Mouse (Mus musculus) liver, embryonic 16.5 days (tissue): ENCODE data around the gene Casp9. TPM values are rescaled to one million over a fixed set of nuclear protein-coding genes. Genes with fewer than 3 reads are reported as not detected.

Experiments
- ATAC-seq: fragments of 200-750 bp; cut with Nextera tagmentation; 2 replicates; pipeline ENCODE4 v1.8.0; 2017; ENCODE audit warnings: low read depth, mild to moderate bottlenecking, moderate number of reproducible peaks, moderate library complexity
- H3K27ac ChIP-seq: fragments of 300-500 bp; sonication (generic); 2 replicates; pipeline ENCODE4 v1.5.1; 2014; ENCODE audit warnings: mild to moderate bottlenecking, low read length
- H3K27me3 ChIP-seq: fragments of 300-500 bp; sonication (generic); 2 replicates; pipeline ENCODE4 v1.6.1; 2014; ENCODE audit warnings: low read depth, low read length, mixed read lengths; ENCODE audit not compliant: control insufficient read depth, insufficient read depth
- H3K36me3 ChIP-seq: fragments of 300-500 bp; sonication (generic); 2 replicates; pipeline ENCODE4 v1.6.1; 2014; ENCODE audit warnings: mild to moderate bottlenecking; ENCODE audit not compliant: control insufficient read depth, insufficient read depth
- H3K4me1 ChIP-seq: fragments of 300-500 bp; sonication (generic); 2 replicates; pipeline ENCODE4 v1.6.1; 2014; ENCODE audit warnings: low read depth, low read length, mixed read lengths; ENCODE audit not compliant: control insufficient read depth
- H3K4me2 ChIP-seq: fragments of 300-500 bp; sonication (generic); 2 replicates; pipeline ENCODE4 v1.6.1; 2014; ENCODE audit warnings: low read depth, low read length, mixed read lengths
- H3K4me3 ChIP-seq: fragments of 300-500 bp; sonication (generic); 2 replicates; pipeline ENCODE4 v1.5.1; 2014; ENCODE audit warnings: low read depth, mild to moderate bottlenecking, low read length
- H3K9ac ChIP-seq: fragments of 300-500 bp; sonication (generic); 2 replicates; pipeline ENCODE4 v1.6.1; 2014; ENCODE audit warnings: low read depth, low read length
- H3K9me3 ChIP-seq: fragments of 300-500 bp; sonication (generic); replicated peaks from 2 replicates; pipeline ENCODE4 v1.6.1; 2016; ENCODE audit warnings: low read length; ENCODE audit not compliant: control insufficient read depth
- WGBS: fragments of 180-500 bp; shearing (Covaris S2); extraction: QIAGEN DNeasy Blood & Tissue Kit; methylation state at CpG from one replicate; pipeline ENCODE4 v1.1.7; 2014; ENCODE audit not compliant: insufficient replicate concordance; 5-methylcytosine and 5-hydroxymethylcytosine counted together
- polyA plus RNA-seq: library from polyadenylated mRNA; unstranded; fragments of >200 nt; fragmentation: Nextera tagmentation; extraction: Ambion mirVana; gene quantifications from 2 replicates; pipeline ENCODE4 v1.2.1, GENCODE M21; 2015

The Casp9 gene
- polyA plus RNA-seq, 1 experiment from 2014 or later: 9.5 TPM

GRCm38 (mm10) chr4:141804105-141804504, 10.7 kb downstream of the Casp9 start:
- H3K36me3 ChIP-seq: peaks cover 45% of the 10 kb centered on the region
- no peaks in the 10 kb centered on the region for H3K4me1 ChIP-seq

DNA sequence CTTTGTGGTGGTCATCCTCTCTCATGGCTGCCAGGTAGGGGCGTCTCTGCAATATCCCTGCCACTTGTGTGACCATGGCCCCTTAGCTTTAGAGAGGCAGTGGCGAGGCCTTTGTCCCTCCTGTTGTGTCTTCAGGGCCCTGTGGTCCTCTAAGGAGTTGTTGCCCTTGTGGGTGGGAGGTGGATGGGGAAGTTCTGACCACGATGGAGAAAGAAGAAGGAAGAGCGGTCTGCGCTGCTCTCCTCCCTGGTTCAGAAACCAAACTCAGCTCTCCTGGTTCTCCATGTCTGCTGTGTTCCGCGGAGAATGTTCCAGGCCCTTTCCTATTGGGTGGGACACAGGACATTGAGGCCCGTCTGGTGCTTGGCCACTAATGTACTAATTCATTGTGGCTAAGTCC, 12.5 kb downstream of the Casp9 start:
- Histone ChIP-seq H3K9me3 (no peaks in the 10 kb centered on the region), H3K4me3 (no peak overlapping the region), H3K4me2 (no peak overlapping the region), H3K9ac (no peak overlapping the region), H3K27me3 (no peaks in the 10 kb centered on the region), H3K36me3 (peaks cover 61% of the 10 kb centered on the region), H3K4me1 (no peaks in the 10 kb centered on the region), H3K27ac (no peak overlapping the region)
- WGBS: 71% methylated on average over 8 of the region's 8 CpGs
- no peak for ATAC-seq

More at GRCm38 (mm10) chr4:141804105-141804504, 10.7 kb downstream of the Casp9 start:
- ATAC-seq: no peak; the same call in 1 of the 2 replicates
- no peak overlapping the region for H3K4me3 ChIP-seq
- no peak overlapping the region for H3K4me2 ChIP-seq
- no peak overlapping the region for H3K9ac ChIP-seq
- H3K9me3 ChIP-seq: no peaks in the 10 kb centered on the region
- H3K27ac ChIP-seq: no peak overlapping the region
- WGBS: 69% methylated on average over 4 of the region's 4 CpGs
- H3K27me3 ChIP-seq: no peaks in the 10 kb centered on the region

GRCm38 (mm10) chr4:141809850-141810464, 16.5 kb downstream of the Casp9 start:
- Histone ChIP-seq H3K36me3 (peaks cover 67% of the 10 kb centered on the region), H3K9me3 (no peaks in the 10 kb centered on the region)

GRCm38 (mm10) chr4:141810975-141811374, 17.6 kb downstream of the Casp9 start:
- no peak overlapping the region for H3K4me2 ChIP-seq
- ATAC-seq: no peak
- no peaks in the 10 kb centered on the region for H3K27me3 ChIP-seq
- WGBS: 90% methylated on average over 2 of the region's 2 CpGs
- H3K27ac ChIP-seq: no peak overlapping the region
- H3K4me1 ChIP-seq: no peaks in the 10 kb centered on the region
- H3K4me3 ChIP-seq: no peak overlapping the region
- H3K9me3 ChIP-seq: no peaks in the 10 kb centered on the region
- no peak overlapping the region for H3K9ac ChIP-seq
- H3K36me3 ChIP-seq: peaks cover 57% of the 10 kb centered on the region

More at GRCm38 (mm10) chr4:141809850-141810464, 16.5 kb downstream of the Casp9 start:
- H3K4me1 ChIP-seq: no peaks in the 10 kb centered on the region
- H3K27me3 ChIP-seq: no peaks in the 10 kb centered on the region
- 72% methylated on average over 8 of the region's 8 CpGs for WGBS
- no peak overlapping the region for H3K27ac ChIP-seq
- H3K4me3 ChIP-seq: no peak overlapping the region
- no peak overlapping the region for H3K4me2 ChIP-seq
- no peak for ATAC-seq
- H3K9ac ChIP-seq: no peak overlapping the region

DNA sequence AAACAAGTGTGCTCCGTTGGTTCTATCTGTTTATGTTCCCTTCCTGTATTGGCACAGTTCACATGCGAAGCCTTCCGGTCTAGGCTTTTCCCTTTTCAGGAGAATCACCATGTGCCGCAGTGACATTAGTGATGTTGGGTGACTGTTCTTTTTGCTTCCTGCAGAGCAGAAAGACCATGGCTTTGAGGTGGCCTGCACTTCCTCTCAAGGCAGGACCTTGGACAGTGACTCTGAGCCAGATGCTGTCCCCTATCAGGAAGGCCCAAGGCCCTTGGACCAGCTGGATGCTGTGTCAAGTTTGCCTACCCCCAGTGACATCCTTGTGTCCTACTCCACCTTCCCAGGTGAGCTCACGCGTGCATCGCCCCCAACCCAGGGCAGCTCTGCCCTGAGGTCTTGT, 18.0 kb downstream of the Casp9 start:
- Histone ChIP-seq H3K4me2 (no peak overlapping the region), H3K4me1 (no peaks in the 10 kb centered on the region), H3K4me3 (no peak overlapping the region), H3K9me3 (no peaks in the 10 kb centered on the region), H3K27ac (no peak overlapping the region), H3K27me3 (no peaks in the 10 kb centered on the region), H3K36me3 (peaks cover 53% of the 10 kb centered on the region), H3K9ac (no peak overlapping the region)
- no peak for ATAC-seq
- 90% methylated on average over 7 of the region's 7 CpGs for WGBS

DNA sequence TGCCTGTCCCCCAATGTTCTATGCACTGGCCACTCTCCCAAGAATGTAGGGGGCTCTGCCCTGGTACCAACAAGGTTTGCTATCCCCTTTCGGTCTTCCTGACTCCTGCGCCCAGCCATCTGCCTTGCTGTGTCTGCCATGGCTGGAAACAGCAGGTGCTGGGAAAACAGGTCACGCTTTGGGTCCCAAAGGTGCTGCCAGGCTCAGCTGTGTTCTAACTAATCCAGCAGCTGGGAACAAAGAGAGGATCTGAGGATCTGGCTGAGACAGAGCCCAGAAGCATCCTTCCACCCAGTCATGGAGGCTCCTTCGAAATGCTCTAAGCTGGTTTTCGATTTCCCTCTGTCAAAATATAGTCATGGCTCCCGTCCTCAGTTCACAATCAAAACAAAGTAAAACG, 22.9 kb downstream of the Casp9 start:
- Histone ChIP-seq H3K4me1 (no peaks in the 10 kb centered on the region), H3K27me3 (no peaks in the 10 kb centered on the region), H3K4me3 (no peak overlapping the region), H3K9ac (no peak overlapping the region), H3K4me2 (no peak overlapping the region), H3K9me3 (no peaks in the 10 kb centered on the region), H3K36me3 (peaks cover 14% of the 10 kb centered on the region), H3K27ac (no peak overlapping the region)
- 86% methylated on average over 7 of the region's 7 CpGs for WGBS
- no peak for ATAC-seq

GRCm38 (mm10) chr4:141816776-141817655, 23.6 kb downstream of the Casp9 start:
- H3K27ac ChIP-seq: no peak overlapping the region
- no peaks in the 10 kb centered on the region for H3K4me1 ChIP-seq
- no peaks in the 10 kb centered on the region for H3K9me3 ChIP-seq
- H3K4me2 ChIP-seq: no peak overlapping the region
- ATAC-seq: no peak
- H3K36me3 ChIP-seq: peaks cover 6% of the 10 kb centered on the region
- H3K27me3 ChIP-seq: no peaks in the 10 kb centered on the region
- 51% methylated on average over 14 of the region's 14 CpGs for WGBS
- H3K4me3 ChIP-seq: no peak overlapping the region
- H3K9ac ChIP-seq: no peak overlapping the region

- WGBS: 77% methylated on average over 10 of the region's 10 CpGs
- no peak overlapping the region for H3K4me3 ChIP-seq
Measured at GRCm38 (mm10) chr4:141817706-141818105, 24.3 kb downstream of the Casp9 start.

GRCm38 (mm10) chr4:141818861-141819260, 25.4 kb downstream of the Casp9 start:
- Histone ChIP-seq H3K36me3 (0 out of 2 replicates have a peak, but pooled peaks cover 2% of the 10 kb centered on the region), H3K4me3 (no peak overlapping the region), H3K4me2 (no peak overlapping the region), H3K27ac (no peak overlapping the region), H3K27me3 (no peaks in the 10 kb centered on the region), H3K4me1 (peaks cover 4% of the 10 kb centered on the region), H3K9me3 (no peaks in the 10 kb centered on the region), H3K9ac (no peak overlapping the region)
- WGBS: 74% methylated on average over 13 of the region's 13 CpGs
- ATAC-seq: no peak

More at GRCm38 (mm10) chr4:141817706-141818105, 24.3 kb downstream of the Casp9 start:
- Histone ChIP-seq H3K9ac (no peak overlapping the region), H3K4me2 (no peak overlapping the region), H3K27me3 (no peaks in the 10 kb centered on the region), H3K36me3 (0 out of 2 replicates have a peak, but pooled peaks cover 2% of the 10 kb centered on the region), H3K9me3 (no peaks in the 10 kb centered on the region), H3K27ac (no peak overlapping the region), H3K4me1 (peaks cover 1% of the 10 kb centered on the region)
- no peak for ATAC-seq
